Mouse (Mus musculus): ENCODE data around the gene Dnajc3. TPM values are rescaled to one million over a fixed set of nuclear protein-coding genes. Genes with fewer than 3 reads are reported as not detected.
"Not testable (repeated sequence)": the region's sequence is repeated elsewhere in the genome, so short reads cannot be mapped to it uniquely, and the experiment has no call there.

The Dnajc3 gene
- polyA plus RNA-seq, 1 experiment from 2014 or later: 47.0 TPM

DNA sequence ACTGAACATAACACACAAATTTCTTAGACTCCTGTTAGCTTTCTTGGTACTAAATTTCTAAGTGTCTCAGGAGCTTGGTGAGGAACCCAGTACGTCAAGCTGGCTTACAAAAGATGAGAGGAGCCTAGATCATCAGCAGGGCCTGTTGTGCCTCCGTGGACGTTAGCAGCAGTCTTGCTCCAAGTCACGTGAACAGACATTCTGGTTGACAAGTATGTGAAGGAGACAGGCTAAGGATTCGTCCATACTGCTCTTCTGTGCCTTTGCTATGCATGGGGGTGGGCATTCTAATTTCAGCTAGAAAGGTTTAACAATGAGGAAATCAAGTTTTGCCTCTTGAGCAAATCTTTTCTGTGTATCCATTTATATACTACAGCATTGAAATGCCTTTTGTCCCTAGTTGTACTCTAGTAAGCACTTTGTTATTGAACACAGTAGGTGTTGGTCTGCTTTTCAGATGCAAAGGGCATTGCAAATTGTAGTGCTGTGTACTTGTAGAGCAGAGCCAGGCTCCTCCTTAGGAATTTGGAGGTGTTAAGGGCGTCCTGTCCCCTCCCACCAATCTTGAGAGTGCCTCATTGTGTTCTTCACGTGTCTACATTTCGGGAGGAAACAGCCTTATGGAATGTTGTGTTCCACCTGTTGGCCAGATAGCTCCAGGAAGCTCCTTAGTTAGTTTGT is 39.5 kb downstream of the Dnajc3 start:
- H3K36me3 ChIP-seq (ENCODE audit: control insufficient read depth, insufficient read depth, low read length): peaks cover 6% of the 10 kb centered on the region; the same call in 1 of the 2 replicates
- no peaks in the 10 kb centered on the region for H3K9me3 ChIP-seq (ENCODE audit: control insufficient read depth, low read length)
- H3K4me1 ChIP-seq (ENCODE audit: control insufficient read depth, insufficient read depth, low read length): no peaks in the 10 kb centered on the region
- no peaks in the 10 kb centered on the region for H3K27me3 ChIP-seq (replicated peaks; ENCODE audit: control insufficient read depth, insufficient read depth, low read length)
- H3K4me3 ChIP-seq (ENCODE audit: low read length): no peak overlapping the region
- no peak overlapping the region for H3K4me2 ChIP-seq (ENCODE audit: low read depth, low read length)
- 69% methylated on average over 8 of the region's 8 CpGs for WGBS
- H3K27ac ChIP-seq (ENCODE audit: low read length): no peak overlapping the region
- no peak overlapping the region for H3K9ac ChIP-seq (ENCODE audit: low read depth, low read length)
- no peak for ATAC-seq

DNA sequence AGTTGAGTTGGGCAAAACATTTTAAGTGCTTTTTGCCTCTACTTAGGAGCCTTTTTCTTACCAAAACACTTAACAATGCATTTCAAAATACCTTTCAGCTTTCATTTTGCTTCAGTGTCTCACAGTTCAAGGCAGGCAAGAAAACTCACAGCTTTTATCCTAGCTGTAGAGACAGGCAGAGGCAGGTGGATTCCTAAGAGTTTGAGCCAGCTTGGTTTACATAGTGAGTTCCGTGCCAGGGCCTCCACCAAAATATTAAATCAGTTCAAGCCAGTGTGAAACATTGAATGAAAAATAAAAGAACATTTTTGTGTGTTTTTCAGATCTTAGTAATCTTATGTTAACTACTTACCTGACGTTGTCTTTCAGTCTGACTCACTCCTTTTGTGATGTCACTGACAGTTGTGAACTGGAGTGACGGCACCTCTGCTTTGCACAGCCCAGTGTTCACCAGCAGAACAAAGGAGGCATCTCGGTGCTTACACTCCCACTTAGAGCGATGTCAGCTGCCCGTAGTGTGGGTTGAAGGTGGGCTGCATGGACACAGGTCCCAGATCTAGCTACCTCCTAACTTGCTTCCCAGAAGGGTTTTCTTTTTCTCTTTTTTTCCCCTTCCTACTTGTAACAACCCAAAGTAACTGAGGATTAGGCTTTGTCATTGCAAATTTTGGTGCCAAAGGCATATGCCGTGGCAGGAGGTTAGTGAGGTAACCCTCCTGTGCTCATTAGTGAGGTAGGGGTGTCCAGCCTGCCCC is 42.0 kb downstream of the Dnajc3 start:
- Histone ChIP-seq H3K9ac (ENCODE audit: low read depth, low read length) (no peak overlapping the region), H3K4me2 (ENCODE audit: low read depth, low read length) (no peak overlapping the region), H3K36me3 (ENCODE audit: control insufficient read depth, insufficient read depth, low read length) (peaks cover 9% of the 10 kb centered on the region; the same call in 1 of the 2 replicates), H3K27ac (ENCODE audit: low read length) (no peak overlapping the region), H3K9me3 (ENCODE audit: control insufficient read depth, low read length) (no peaks in the 10 kb centered on the region), H3K4me1 (ENCODE audit: control insufficient read depth, insufficient read depth, low read length) (no peaks in the 10 kb centered on the region), H3K4me3 (ENCODE audit: low read length) (no peak overlapping the region), H3K27me3 (replicated peaks; ENCODE audit: control insufficient read depth, insufficient read depth, low read length) (no peaks in the 10 kb centered on the region)
- 0 out of 2 replicates have a peak, but pooled peaks have one; percentile 23 for ATAC-seq
- 84% methylated on average over 7 of the region's 7 CpGs for WGBS

GRCm38 (mm10) chr14:118980358-118980757 is 42.6 kb downstream of the Dnajc3 start:
- WGBS: 65% methylated on average over 5 of the region's 5 CpGs

GRCm38 (mm10) chr14:118980890-118981289 is 43.1 kb downstream of the Dnajc3 start:
- Histone ChIP-seq H3K4me3 (ENCODE audit: low read length) (no peak overlapping the region), H3K9me3 (ENCODE audit: control insufficient read depth, low read length) (no peaks in the 10 kb centered on the region), H3K4me2 (ENCODE audit: low read depth, low read length) (no peak overlapping the region), H3K27ac (ENCODE audit: low read length) (no peak overlapping the region), H3K36me3 (ENCODE audit: control insufficient read depth, insufficient read depth, low read length) (peaks cover 7% of the 10 kb centered on the region; the same call in 1 of the 2 replicates), H3K27me3 (replicated peaks; ENCODE audit: control insufficient read depth, insufficient read depth, low read length) (no peaks in the 10 kb centered on the region), H3K9ac (ENCODE audit: low read depth, low read length) (no peak overlapping the region), H3K4me1 (ENCODE audit: control insufficient read depth, insufficient read depth, low read length) (no peaks in the 10 kb centered on the region)
- 85% methylated on average over 8 of the region's 8 CpGs for WGBS
- no peak for ATAC-seq

More at GRCm38 (mm10) chr14:118980358-118980757, 42.6 kb downstream of the Dnajc3 start:
- Histone ChIP-seq H3K4me3 (ENCODE audit: low read length) (no peak overlapping the region), H3K27me3 (replicated peaks; ENCODE audit: control insufficient read depth, insufficient read depth, low read length) (no peaks in the 10 kb centered on the region), H3K4me1 (ENCODE audit: control insufficient read depth, insufficient read depth, low read length) (no peaks in the 10 kb centered on the region), H3K36me3 (ENCODE audit: control insufficient read depth, insufficient read depth, low read length) (peaks cover 9% of the 10 kb centered on the region; the same call in 1 of the 2 replicates), H3K9me3 (ENCODE audit: control insufficient read depth, low read length) (no peaks in the 10 kb centered on the region), H3K27ac (ENCODE audit: low read length) (no peak overlapping the region), H3K4me2 (ENCODE audit: low read depth, low read length) (no peak overlapping the region), H3K9ac (ENCODE audit: low read depth, low read length) (no peak overlapping the region)
- ATAC-seq: 0 out of 2 replicates have a peak, but pooled peaks have one; percentile 52

- not testable (repeated sequence) for H3K27me3 ChIP-seq (replicated peaks; ENCODE audit: control insufficient read depth, insufficient read depth, low read length); H3K27ac ChIP-seq (ENCODE audit: low read length); H3K4me3 ChIP-seq (ENCODE audit: low read length); H3K4me2 ChIP-seq (ENCODE audit: low read depth, low read length); H3K9me3 ChIP-seq (ENCODE audit: control insufficient read depth, low read length); ATAC-seq; H3K36me3 ChIP-seq (ENCODE audit: control insufficient read depth, insufficient read depth, low read length); H3K9ac ChIP-seq (ENCODE audit: low read depth, low read length); H3K4me1 ChIP-seq (ENCODE audit: control insufficient read depth, insufficient read depth, low read length)
- 84% methylated on average over 6 of the region's 6 CpGs for WGBS
Observed at GRCm38 (mm10) chr14:118981711-118982428, 44.1 kb downstream of the Dnajc3 start.

DNA sequence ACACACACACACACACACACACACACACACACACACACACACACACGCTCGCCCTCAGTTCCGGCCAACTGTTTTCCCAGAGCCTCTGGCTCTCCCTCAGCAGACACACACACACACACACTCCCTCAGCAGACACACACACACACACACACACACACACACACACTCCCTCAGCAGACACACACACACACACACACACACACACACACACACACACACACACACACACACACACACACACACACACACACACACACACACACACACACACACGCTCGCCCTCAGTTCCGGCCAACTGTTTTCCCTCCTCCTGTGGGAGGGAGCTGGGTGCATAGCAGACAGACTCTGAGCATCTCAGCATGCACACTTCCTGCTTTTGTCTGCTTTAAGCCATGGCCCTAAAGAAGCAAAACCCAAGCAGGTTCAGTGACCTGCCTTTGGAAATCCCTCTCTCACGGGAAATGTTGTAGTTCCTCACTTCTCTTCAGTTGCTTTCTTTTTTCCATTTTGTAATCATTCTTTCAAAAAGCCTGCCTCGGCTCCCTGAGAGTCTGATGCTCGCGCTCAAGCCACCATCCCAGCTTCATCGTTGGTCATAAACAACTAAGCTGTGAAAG is 44.8 kb downstream of the Dnajc3 start:
- not testable (repeated sequence) for H3K36me3 ChIP-seq (ENCODE audit: control insufficient read depth, insufficient read depth, low read length); H3K27ac ChIP-seq (ENCODE audit: low read length); H3K4me2 ChIP-seq (ENCODE audit: low read depth, low read length); H3K9me3 ChIP-seq (ENCODE audit: control insufficient read depth, low read length); H3K4me3 ChIP-seq (ENCODE audit: low read length); ATAC-seq; H3K27me3 ChIP-seq (replicated peaks; ENCODE audit: control insufficient read depth, insufficient read depth, low read length); H3K9ac ChIP-seq (ENCODE audit: low read depth, low read length); H3K4me1 ChIP-seq (ENCODE audit: control insufficient read depth, insufficient read depth, low read length)
- 72% methylated on average over 10 of the region's 11 CpGs for WGBS

DNA sequence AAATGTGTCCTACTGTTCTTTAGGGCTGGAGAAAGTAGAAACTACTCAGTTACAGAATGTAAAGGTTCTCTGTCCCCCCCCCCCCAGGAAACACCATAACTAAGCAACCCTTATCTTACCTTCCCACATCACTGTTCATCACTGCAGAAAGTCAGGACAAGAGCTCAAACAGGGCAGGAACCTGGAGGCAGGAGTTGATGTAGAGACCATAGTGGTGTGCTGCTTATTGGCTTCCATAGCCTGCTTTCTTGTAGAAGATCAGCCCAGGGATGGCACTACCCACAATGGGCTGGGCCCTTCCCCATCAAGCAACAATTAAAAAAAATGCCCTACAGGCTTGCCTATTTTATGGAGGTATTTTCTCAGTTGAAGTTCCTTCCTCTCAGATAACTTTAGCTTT is 45.6 kb downstream of the Dnajc3 start:
- Histone ChIP-seq H3K9me3 (ENCODE audit: control insufficient read depth, low read length) (no peaks in the 10 kb centered on the region), H3K27ac (ENCODE audit: low read length) (no peak overlapping the region), H3K27me3 (replicated peaks; ENCODE audit: control insufficient read depth, insufficient read depth, low read length) (no peaks in the 10 kb centered on the region), H3K4me2 (ENCODE audit: low read depth, low read length) (no peak overlapping the region), H3K9ac (ENCODE audit: low read depth, low read length) (no peak overlapping the region), H3K4me3 (ENCODE audit: low read length) (no peak overlapping the region), H3K4me1 (ENCODE audit: control insufficient read depth, insufficient read depth, low read length) (no peaks in the 10 kb centered on the region), H3K36me3 (ENCODE audit: control insufficient read depth, insufficient read depth, low read length) (peaks cover 4% of the 10 kb centered on the region; the same call in 1 of the 2 replicates)
- ATAC-seq: no peak

- Histone ChIP-seq H3K9me3 (ENCODE audit: control insufficient read depth, low read length) (no peaks in the 10 kb centered on the region), H3K36me3 (ENCODE audit: control insufficient read depth, insufficient read depth, low read length) (peaks cover 4% of the 10 kb centered on the region; the same call in 1 of the 2 replicates), H3K4me2 (ENCODE audit: low read depth, low read length) (no peak overlapping the region), H3K9ac (ENCODE audit: low read depth, low read length) (no peak overlapping the region), H3K4me1 (ENCODE audit: control insufficient read depth, insufficient read depth, low read length) (no peaks in the 10 kb centered on the region), H3K4me3 (ENCODE audit: low read length) (no peak overlapping the region), H3K27me3 (replicated peaks; ENCODE audit: control insufficient read depth, insufficient read depth, low read length) (no peaks in the 10 kb centered on the region), H3K27ac (ENCODE audit: low read length) (no peak overlapping the region)
- ATAC-seq: no peak
- WGBS: 83% methylated on average over 4 of the region's 4 CpGs
Observed at GRCm38 (mm10) chr14:118984161-118984560, 46.4 kb downstream of the Dnajc3 start.
